Mouse (Mus musculus): ENCODE data around the gene Nrbp1.

DNA sequence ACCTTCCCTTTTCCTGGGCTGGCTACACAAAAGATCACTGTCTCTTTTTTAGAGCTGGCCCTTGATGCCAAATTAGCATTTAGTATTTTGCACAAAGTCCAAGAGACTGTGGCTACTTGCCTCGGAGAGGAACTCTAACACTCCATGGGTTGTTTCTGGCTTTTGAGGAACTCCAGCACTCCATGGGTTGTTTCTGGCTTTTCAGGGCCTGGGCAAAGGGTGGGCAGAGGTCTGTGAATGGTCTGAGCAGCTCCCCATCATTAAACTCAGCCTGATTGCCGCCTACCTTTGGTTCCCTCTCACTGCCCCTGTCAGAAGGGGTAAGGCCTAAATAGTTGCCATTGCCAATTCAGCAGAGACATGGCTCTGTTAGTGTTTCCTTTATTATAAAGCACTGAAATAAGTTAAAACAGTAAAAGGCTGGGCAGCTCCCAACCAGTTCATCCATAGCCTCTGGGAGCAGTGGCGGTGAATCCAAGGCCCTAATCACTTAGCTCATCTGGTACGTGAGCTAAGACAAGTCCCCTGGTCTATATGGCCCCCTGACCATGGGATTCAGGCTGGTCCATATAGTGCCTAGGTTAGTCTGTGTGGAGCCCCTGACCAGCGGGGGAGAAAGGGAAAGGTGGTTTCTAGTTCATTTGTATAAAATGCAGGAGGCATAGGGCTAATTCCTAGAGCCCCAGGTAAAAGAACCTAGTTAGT, 41.9 kb upstream of the Nrbp1 start:
- TF ChIP-seq GATA1 (IDR thresholded peaks at IDR 0.05; ENCODE audit: borderline replicate concordance, low read length) (no peak), FLI1 (IDR thresholded peaks at IDR 0.05; ENCODE audit: low read length) (no peak)
